Mouse (Mus musculus) embryonic facial prominence, embryonic 14.5 days (tissue): ENCODE measurements around the gene Msi2. TPM values are rescaled to one million over a fixed set of nuclear protein-coding genes. Genes with fewer than 3 reads are reported as not detected.
A peak's percentile ranks its signal among the peaks of the same experiment; 100 is the strongest.

Experiments
- ATAC-seq: fragments of 200-750 bp; cut with Nextera tagmentation; 2 replicates; pipeline ENCODE4 v1.8.0; 2017; ENCODE audit warnings: low read depth, moderate number of reproducible peaks, moderate TSS enrichment
- DNase-seq: peaks from one replicate; pipeline ENCODE4 v3.0.0-alpha.2; 2015; ENCODE audit warnings: low spot score
- H3K27ac ChIP-seq: fragments of 300-500 bp; sonication (generic); replicated peaks from 2 replicates; pipeline ENCODE4 v1.5.1; 2014; ENCODE audit warnings: low read depth, mild to moderate bottlenecking, low read length, moderate library complexity
- H3K27me3 ChIP-seq: fragments of 300-500 bp; sonication (generic); replicated peaks from 2 replicates; pipeline ENCODE4 v1.6.1; 2014; ENCODE audit warnings: low read length; ENCODE audit not compliant: control insufficient read depth, insufficient read depth
- H3K36me3 ChIP-seq: fragments of 300-500 bp; sonication (generic); 2 replicates; pipeline ENCODE4 v1.6.1; 2014; ENCODE audit warnings: low read length, mixed read lengths; ENCODE audit not compliant: control insufficient read depth, insufficient read depth
- H3K4me1 ChIP-seq: fragments of 300-500 bp; sonication (generic); 2 replicates; pipeline ENCODE4 v1.6.1; 2014; ENCODE audit warnings: antibody characterized with exemption, low read length; ENCODE audit not compliant: control insufficient read depth, insufficient read depth
- H3K4me2 ChIP-seq: fragments of 300-500 bp; sonication (generic); 2 replicates; pipeline ENCODE4 v1.6.1; 2014; ENCODE audit warnings: low read depth, mild to moderate bottlenecking, low read length, moderate library complexity, mixed read lengths
- H3K4me3 ChIP-seq: fragments of 300-500 bp; sonication (generic); 2 replicates; pipeline ENCODE4 v1.5.1; 2014; ENCODE audit warnings: low read depth, mild to moderate bottlenecking, low read length
- H3K9ac ChIP-seq: fragments of 300-500 bp; sonication (generic); 2 replicates; pipeline ENCODE4 v1.6.1; 2014; ENCODE audit warnings: low read depth, mild to moderate bottlenecking, low read length, moderate library complexity, mixed read lengths
- H3K9me3 ChIP-seq: fragments of 300-500 bp; sonication (generic); 2 replicates; pipeline ENCODE4 v1.6.1; 2016; ENCODE audit warnings: low read length; ENCODE audit not compliant: control insufficient read depth
- WGBS: fragments of 180-500 bp; shearing (Covaris S2); extraction: QIAGEN DNeasy Blood & Tissue Kit; methylation state at CpG from one replicate; pipeline ENCODE4 v1.1.7; 2014; 5-methylcytosine and 5-hydroxymethylcytosine counted together
- polyA plus RNA-seq: library from polyadenylated mRNA; unstranded; fragments of >200 nt; fragmentation: Nextera tagmentation; extraction: Ambion mirVana; gene quantifications from 2 replicates; pipeline ENCODE4 v1.2.1, GENCODE M21; 2014

Gene Msi2
- polyA plus RNA-seq, 1 experiment from 2014 or later = 15.2 TPM

- Histone ChIP-seq H3K27me3 (no peaks in the 10 kb centered on the region), H3K27ac (peak overlapping the region; percentile 54), H3K4me2 (no peak overlapping the region), H3K4me1 (peaks cover 81% of the 10 kb centered on the region), H3K9ac (no peak overlapping the region), H3K4me3 (no peak overlapping the region), H3K9me3 (no peaks in the 10 kb centered on the region), H3K36me3 (no peaks in the 10 kb centered on the region)
- WGBS = 28% methylated on average over 4 of the region's 4 CpGs
- peak; percentile 61 for ATAC-seq
- peak; percentile 75 for DNase-seq
Observed at GRCm38 (mm10) chr11:88557116-88557768, 161.1 kb downstream of the Msi2 start.

- ATAC-seq = peak; percentile 10
- peak; percentile 90 for DNase-seq
- H3K27me3 ChIP-seq = no peaks in the 10 kb centered on the region
- no peaks in the 10 kb centered on the region for H3K9me3 ChIP-seq
- 16% methylated on average over 6 of the region's 6 CpGs for WGBS
- H3K4me1 ChIP-seq = peaks cover 79% of the 10 kb centered on the region
- peak overlapping the region; percentile 61 for H3K27ac ChIP-seq
- no peak overlapping the region for H3K9ac ChIP-seq
- no peak overlapping the region for H3K4me3 ChIP-seq
- H3K4me2 ChIP-seq = no peak overlapping the region
- no peaks in the 10 kb centered on the region for H3K36me3 ChIP-seq
Observed at GRCm38 (mm10) chr11:88555902-88556549, 162.3 kb downstream of the Msi2 start.

GRCm38 (mm10) chr11:88555232-88555818 lies 163.0 kb downstream of the Msi2 start:
- no peaks in the 10 kb centered on the region for H3K9me3 ChIP-seq
- no peaks in the 10 kb centered on the region for H3K36me3 ChIP-seq
- no peak for ATAC-seq
- H3K4me3 ChIP-seq = no peak overlapping the region
- H3K4me2 ChIP-seq = no peak overlapping the region
- DNase-seq = no peak
- H3K9ac ChIP-seq = no peak overlapping the region
- no peaks in the 10 kb centered on the region for H3K27me3 ChIP-seq
- peaks cover 80% of the 10 kb centered on the region for H3K4me1 ChIP-seq
- peak overlapping the region; percentile 61 for H3K27ac ChIP-seq
- WGBS = 47% methylated on average over 8 of the region's 8 CpGs

GRCm38 (mm10) chr11:88553521-88554310 lies 164.6 kb downstream of the Msi2 start:
- DNase-seq = no peak
- no peaks in the 10 kb centered on the region for H3K9me3 ChIP-seq
- no peak overlapping the region for H3K9ac ChIP-seq
- no peaks in the 10 kb centered on the region for H3K36me3 ChIP-seq
- ATAC-seq = no peak
- H3K4me2 ChIP-seq = no peak overlapping the region
- no peaks in the 10 kb centered on the region for H3K27me3 ChIP-seq
- no peak overlapping the region; the same call in 1 of the 2 replicates for H3K27ac ChIP-seq
- no peak overlapping the region for H3K4me3 ChIP-seq
- H3K4me1 ChIP-seq = peaks cover 77% of the 10 kb centered on the region
- WGBS = 68% methylated on average over 11 of the region's 11 CpGs

- H3K27ac ChIP-seq = no peak overlapping the region; the same call in 1 of the 2 replicates
- H3K36me3 ChIP-seq = no peaks in the 10 kb centered on the region
- 28% methylated on average over 8 of the region's 8 CpGs for WGBS
- H3K9me3 ChIP-seq = no peaks in the 10 kb centered on the region
- H3K4me2 ChIP-seq = no peak overlapping the region
- H3K9ac ChIP-seq = no peak overlapping the region
- no peaks in the 10 kb centered on the region for H3K27me3 ChIP-seq
- ATAC-seq (no peak), DNase-seq (peak; percentile 66)
- H3K4me3 ChIP-seq = no peak overlapping the region
- peaks cover 77% of the 10 kb centered on the region for H3K4me1 ChIP-seq
Observed at GRCm38 (mm10) chr11:88552987-88553386, 165.3 kb downstream of the Msi2 start.

GRCm38 (mm10) chr11:88552385-88552784 lies 165.9 kb downstream of the Msi2 start:
- H3K9me3 ChIP-seq = no peaks in the 10 kb centered on the region
- WGBS = 59% methylated on average over 6 of the region's 6 CpGs
- no peak for ATAC-seq

GRCm38 (mm10) chr11:88551034-88551433 lies 167.3 kb downstream of the Msi2 start:
- Histone ChIP-seq H3K4me1 (peaks cover 71% of the 10 kb centered on the region), H3K4me3 (no peak overlapping the region), H3K9me3 (no peaks in the 10 kb centered on the region), H3K27ac (peak overlapping the region; percentile 39), H3K36me3 (no peaks in the 10 kb centered on the region), H3K4me2 (no peak overlapping the region), H3K9ac (0 out of 2 replicates have a peak overlapping the region, but pooled peaks have one; percentile 28), H3K27me3 (no peaks in the 10 kb centered on the region)
- peak; percentile 81 for ATAC-seq
- WGBS = 7% methylated on average over 3 of the region's 3 CpGs
- peak; percentile 90 for DNase-seq

More at GRCm38 (mm10) chr11:88552385-88552784, 165.9 kb downstream of the Msi2 start:
- no peaks in the 10 kb centered on the region for H3K27me3 ChIP-seq
- no peak overlapping the region for H3K9ac ChIP-seq
- DNase-seq = no peak
- no peak overlapping the region for H3K4me2 ChIP-seq
- no peak overlapping the region for H3K27ac ChIP-seq
- peaks cover 76% of the 10 kb centered on the region for H3K4me1 ChIP-seq
- no peaks in the 10 kb centered on the region for H3K36me3 ChIP-seq
- H3K4me3 ChIP-seq = no peak overlapping the region
